Mouse (Mus musculus) stomach, embryonic 16.5 days (tissue): ENCODE data around the gene Olfr1370. TPM values are rescaled to one million over a fixed set of nuclear protein-coding genes. Genes with fewer than 3 reads are reported as not detected.
"Not testable (repeated sequence)": the region's sequence is repeated elsewhere in the genome, so short reads cannot be mapped to it uniquely, and the experiment has no call there.

Source experiments
- ATAC-seq: fragments of 200-750 bp; cut with Nextera tagmentation; 2 replicates; pipeline ENCODE4 v1.8.0; 2017; ENCODE audit warnings: moderate number of reproducible peaks, moderate TSS enrichment; ENCODE audit not compliant: insufficient read depth, low FRiP score
- H3K27ac ChIP-seq: fragments of 300-500 bp; sonication (generic); 2 replicates; pipeline ENCODE4 v1.5.1; 2014; ENCODE audit warnings: low read length
- H3K27me3 ChIP-seq: fragments of 300-500 bp; sonication (generic); 2 replicates; pipeline ENCODE4 v1.6.1; 2014; ENCODE audit warnings: low read length, control low read depth, mixed read lengths; ENCODE audit not compliant: control insufficient read depth, insufficient read depth
- H3K36me3 ChIP-seq: fragments of 300-500 bp; sonication (generic); 2 replicates; pipeline ENCODE4 v1.6.1; 2014; ENCODE audit warnings: low read length; ENCODE audit not compliant: control insufficient read depth, insufficient read depth
- H3K4me1 ChIP-seq: fragments of 300-500 bp; sonication (generic); 2 replicates; pipeline ENCODE4 v1.6.1; 2014; ENCODE audit warnings: low read length, control low read depth, mixed read lengths; ENCODE audit not compliant: control insufficient read depth, insufficient read depth
- H3K4me2 ChIP-seq: fragments of 300-500 bp; sonication (generic); 2 replicates; pipeline ENCODE4 v1.6.1; 2014; ENCODE audit warnings: low read depth, low read length, mixed read lengths
- H3K4me3 ChIP-seq: fragments of 300-500 bp; sonication (generic); replicated peaks from 2 replicates; pipeline ENCODE4 v1.5.1; 2014; ENCODE audit warnings: mild to moderate bottlenecking, low read length
- H3K9ac ChIP-seq: fragments of 300-500 bp; sonication (generic); 2 replicates; pipeline ENCODE4 v1.6.1; 2014; ENCODE audit warnings: low read length
- H3K9me3 ChIP-seq: fragments of 300-500 bp; sonication (generic); replicated peaks from 2 replicates; pipeline ENCODE4 v1.6.1; 2016; ENCODE audit warnings: low read length, control low read depth; ENCODE audit not compliant: control insufficient read depth
- WGBS: fragments of 180-500 bp; shearing (Covaris S2); extraction: QIAGEN DNeasy Blood & Tissue Kit; methylation state at CpG from one replicate; pipeline ENCODE4 v1.1.7; 2014; 5-methylcytosine and 5-hydroxymethylcytosine counted together
- polyA plus RNA-seq: library from polyadenylated mRNA; unstranded; fragments of >200 nt; fragmentation: Nextera tagmentation; extraction: Ambion mirVana; gene quantifications from 2 replicates; pipeline ENCODE4 v1.2.1, GENCODE M21; 2015

The Olfr1370 gene
- polyA plus RNA-seq: not detected in 2 replicates

DNA sequence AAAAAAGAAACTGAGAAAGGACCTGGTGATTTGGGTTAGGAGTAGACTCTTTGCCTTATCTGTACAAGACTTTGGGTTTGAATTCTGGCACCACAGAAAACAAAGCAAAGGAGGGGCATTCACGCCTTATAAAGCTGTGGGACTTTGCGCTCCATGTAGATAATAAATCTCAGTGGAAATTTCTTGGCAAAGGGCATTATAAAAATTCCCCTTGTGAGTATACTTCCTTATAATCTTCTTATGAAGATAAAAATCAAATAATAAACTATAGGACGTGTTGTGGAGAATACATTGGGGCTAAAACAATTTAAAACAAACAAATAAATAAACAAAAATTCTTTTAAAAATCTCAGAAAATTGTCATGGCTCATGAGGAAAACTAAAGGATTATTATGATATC, at the start of gene Olfr1370:
TSS of gene Olfr1370 (minus strand) at position 101 of the 400 bp plus-strand sequence.
- ATAC-seq: no peak
- Histone ChIP-seq H3K9ac (no peak within 1 kb of the TSS), H3K27ac (no peak within 1 kb of the TSS), H3K4me1 (no peaks in the 10 kb centered on the region), H3K4me2 (no peak within 1 kb of the TSS), H3K4me3 (no peak within 1 kb of the TSS), H3K27me3 (no peaks in the 10 kb centered on the region), H3K36me3 (no peaks in the 10 kb centered on the region), H3K9me3 (no peaks in the 10 kb centered on the region)
- WGBS: 68% methylated on average over 3 of the region's 3 CpGs

- Histone ChIP-seq H3K9me3 (no peaks in the 10 kb centered on the region), H3K9ac (no peak overlapping the region), H3K27ac (no peak overlapping the region), H3K4me1 (no peaks in the 10 kb centered on the region), H3K4me2 (no peak overlapping the region), H3K36me3 (no peaks in the 10 kb centered on the region), H3K27me3 (no peaks in the 10 kb centered on the region), H3K4me3 (no peak overlapping the region)
- WGBS: 81% methylated on average over 4 of the region's 4 CpGs
- no peak for ATAC-seq
These were observed 39.4 kb upstream of the Olfr1370 start for GRCm38 (mm10) chr13:21114121-21114520.

- H3K4me3 ChIP-seq, H3K36me3 ChIP-seq, H3K9me3 ChIP-seq, H3K9ac ChIP-seq, ATAC-seq, H3K4me2 ChIP-seq, H3K27ac ChIP-seq, H3K27me3 ChIP-seq, H3K4me1 ChIP-seq: not testable (repeated sequence)
- WGBS: 77% methylated on average over 3 of the region's 3 CpGs
These were observed 36.4 kb upstream of the Olfr1370 start, which contains the start of gene Olfr1369-ps1 for GRCm38 (mm10) chr13:21111183-21111582. Gene Olfr1369-ps1 (plus strand): TSS chr13:21111483.

- Histone ChIP-seq H3K4me3 (no peak overlapping the region), H3K4me1 (no peaks in the 10 kb centered on the region), H3K9me3 (no peaks in the 10 kb centered on the region), H3K9ac (no peak overlapping the region), H3K27ac (no peak overlapping the region), H3K4me2 (no peak overlapping the region), H3K27me3 (no peaks in the 10 kb centered on the region), H3K36me3 (no peaks in the 10 kb centered on the region)
- 81% methylated on average over 6 of the region's 6 CpGs for WGBS
- no peak for ATAC-seq
These were observed 35.7 kb upstream of the Olfr1370 start for GRCm38 (mm10) chr13:21110441-21110840.

DNA sequence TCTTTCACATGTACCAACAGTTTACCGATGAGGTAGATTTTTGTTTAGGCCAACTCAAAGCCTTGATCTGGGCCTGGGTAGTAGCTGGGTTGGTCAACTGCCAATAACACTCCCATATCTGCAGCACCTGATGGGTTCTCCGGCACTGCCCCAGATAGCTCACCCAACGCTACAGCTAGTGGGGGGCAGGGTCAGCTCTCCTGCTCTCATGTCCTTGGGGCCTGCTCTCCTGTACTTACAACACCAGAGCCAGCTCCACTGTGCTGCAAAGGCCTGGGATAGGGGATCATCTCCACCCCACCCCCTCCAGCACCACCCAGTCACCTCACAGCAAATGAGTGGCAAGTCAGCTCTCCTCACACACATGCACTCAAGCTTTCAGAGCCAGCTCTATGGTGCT, 35.0 kb upstream of the Olfr1370 start:
- no peak overlapping the region for H3K27ac ChIP-seq
- no peak overlapping the region for H3K4me3 ChIP-seq
- ATAC-seq: no peak; the same call in 1 of the 2 replicates
- no peak overlapping the region for H3K4me2 ChIP-seq
- H3K9me3 ChIP-seq: no peaks in the 10 kb centered on the region
- no peak overlapping the region for H3K9ac ChIP-seq
- no peaks in the 10 kb centered on the region for H3K27me3 ChIP-seq
- H3K36me3 ChIP-seq: no peaks in the 10 kb centered on the region
- WGBS: 90% methylated on average over 3 of the region's 3 CpGs
- no peaks in the 10 kb centered on the region for H3K4me1 ChIP-seq

DNA sequence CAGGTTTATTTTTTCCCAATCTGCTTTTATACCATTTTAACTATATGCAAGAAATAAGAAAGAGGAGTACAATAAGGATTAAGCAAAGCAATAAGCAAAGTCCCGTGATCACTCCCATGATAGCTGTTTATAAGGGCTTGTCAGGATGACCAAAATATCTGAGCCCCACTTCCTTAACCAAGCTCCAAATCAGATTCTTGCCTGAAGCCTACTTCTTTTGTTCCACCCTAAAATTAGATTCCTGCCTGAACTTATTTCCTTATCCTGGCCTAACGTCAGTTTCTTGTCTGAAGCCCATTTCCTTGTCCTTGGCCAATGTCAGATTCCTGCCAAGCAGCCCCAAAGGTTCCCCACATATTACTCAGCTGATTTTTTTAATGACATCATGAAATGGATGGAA, 7.9 kb upstream of the Olfr1370 start:
- H3K9ac ChIP-seq: no peak overlapping the region
- no peak for ATAC-seq
- WGBS: 66% methylated on average over 2 of the region's 2 CpGs

DNA sequence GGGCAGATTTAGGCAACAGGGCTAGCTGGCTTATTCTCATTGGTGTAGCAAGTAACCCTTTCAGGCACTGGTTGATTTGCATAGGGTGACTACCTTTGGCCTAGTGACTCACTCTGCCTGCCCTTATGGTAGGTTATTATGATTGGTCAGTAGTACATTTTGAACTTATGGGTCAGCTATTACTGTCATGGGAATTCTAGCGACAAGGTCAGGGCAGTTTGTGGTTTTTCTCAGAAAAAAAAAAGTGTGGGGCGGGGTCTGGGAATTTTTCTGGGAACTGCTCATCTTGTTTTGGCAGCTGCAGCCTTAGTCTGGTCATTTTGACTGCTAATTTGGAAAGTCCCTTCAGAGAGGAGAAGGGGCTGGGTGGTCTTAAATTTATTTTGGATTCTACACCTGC, 8.7 kb downstream of the Olfr1370 start:
- H3K9me3 ChIP-seq: no peaks in the 10 kb centered on the region
- no peak for ATAC-seq
- H3K4me3 ChIP-seq: no peak overlapping the region
- WGBS: 72% methylated on average over 2 of the region's 2 CpGs
- H3K4me2 ChIP-seq: no peak overlapping the region
- H3K4me1 ChIP-seq: no peaks in the 10 kb centered on the region
- no peaks in the 10 kb centered on the region for H3K27me3 ChIP-seq
- H3K9ac ChIP-seq: no peak overlapping the region
- no peak overlapping the region for H3K27ac ChIP-seq
- H3K36me3 ChIP-seq: no peaks in the 10 kb centered on the region

More for the DNA sequence above, 7.9 kb upstream of the Olfr1370 start:
- no peak overlapping the region for H3K4me2 ChIP-seq
- no peaks in the 10 kb centered on the region for H3K4me1 ChIP-seq
- H3K27ac ChIP-seq: no peak overlapping the region
- H3K4me3 ChIP-seq: no peak overlapping the region
- H3K27me3 ChIP-seq: no peaks in the 10 kb centered on the region
- no peaks in the 10 kb centered on the region for H3K9me3 ChIP-seq
- no peaks in the 10 kb centered on the region for H3K36me3 ChIP-seq

- Histone ChIP-seq H3K36me3 (no peaks in the 10 kb centered on the region), H3K4me1 (no peaks in the 10 kb centered on the region), H3K27ac (no peak overlapping the region), H3K4me3 (no peak overlapping the region), H3K9ac (no peak overlapping the region), H3K4me2 (no peak overlapping the region), H3K27me3 (no peaks in the 10 kb centered on the region), H3K9me3 (no peaks in the 10 kb centered on the region)
- WGBS: 56% methylated on average over 1 of the region's 1 CpGs
- ATAC-seq: no peak
These were observed 24.6 kb downstream of the Olfr1370 start for GRCm38 (mm10) chr13:21050118-21050517.

- H3K9ac ChIP-seq: no peak overlapping the region
- no peaks in the 10 kb centered on the region for H3K27me3 ChIP-seq
- no peak for ATAC-seq
- no peaks in the 10 kb centered on the region for H3K4me1 ChIP-seq
- H3K27ac ChIP-seq: no peak overlapping the region
- no peak overlapping the region for H3K4me3 ChIP-seq
- no peak overlapping the region for H3K4me2 ChIP-seq
- H3K9me3 ChIP-seq: no peaks in the 10 kb centered on the region
- 89% methylated on average over 2 of the region's 2 CpGs for WGBS
- no peaks in the 10 kb centered on the region for H3K36me3 ChIP-seq
These were observed 34.1 kb downstream of the Olfr1370 start for GRCm38 (mm10) chr13:21040589-21041199.
